Mouse (Mus musculus) olfactory bulb, adult 2 months (tissue): Measurements from ENCODE around the gene Pex11a. TPM values are rescaled to one million over a fixed set of nuclear protein-coding genes. Genes with fewer than 3 reads are reported as not detected.

ENCODE experiments used
- H3K27ac ChIP-seq: fragments of 200-500 bp; 2 replicates; pipeline ENCODE4 v1.5.1; 2012; ENCODE audit warnings: low read depth, low read length; ENCODE audit not compliant: insufficient read depth
- H3K4me1 ChIP-seq: fragments of 200-500 bp; 2 replicates; pipeline ENCODE4 v1.6.1; 2012; ENCODE audit warnings: low read length; ENCODE audit not compliant: control insufficient read depth, insufficient read depth
- H3K4me3 ChIP-seq: fragments of 200-500 bp; 2 replicates; pipeline ENCODE4 v1.5.1; 2012; ENCODE audit warnings: mild to moderate bottlenecking, low read depth, low read length, moderate library complexity; ENCODE audit not compliant: insufficient read depth
- CTCF ChIP-seq: fragments of 200-500 bp; IDR thresholded peaks from 2 replicates; pipeline ENCODE4 v1.5.1; 2012; ENCODE audit warnings: low read depth, mild to moderate bottlenecking, low read length, moderate library complexity; ENCODE audit not compliant: insufficient read depth
- POLR2A ChIP-seq: fragments of 200-500 bp; IDR thresholded peaks from 2 replicates; pipeline ENCODE4 v1.6.1; 2012; ENCODE audit warnings: mild to moderate bottlenecking, low read depth, low read length, moderate library complexity; ENCODE audit not compliant: insufficient read depth
- WGBS: fragments of 180-500 bp; shearing (Covaris S2); methylation state at CpG from one replicate; pipeline ENCODE4 v1.1.7; 2018; 5-methylcytosine and 5-hydroxymethylcytosine counted together
- polyA plus RNA-seq: library from polyadenylated mRNA; stranded (reverse); fragments of >200 nt; gene quantifications from 2 replicates; pipeline ENCODE4 v1.2.4, GENCODE M21; 2012; ENCODE audit warnings: low replicate concordance; ENCODE audit not compliant: missing spikeins, insufficient read depth, insufficient read length

Gene Pex11a
- polyA plus RNA-seq, 1 experiment, result not detected

DNA sequence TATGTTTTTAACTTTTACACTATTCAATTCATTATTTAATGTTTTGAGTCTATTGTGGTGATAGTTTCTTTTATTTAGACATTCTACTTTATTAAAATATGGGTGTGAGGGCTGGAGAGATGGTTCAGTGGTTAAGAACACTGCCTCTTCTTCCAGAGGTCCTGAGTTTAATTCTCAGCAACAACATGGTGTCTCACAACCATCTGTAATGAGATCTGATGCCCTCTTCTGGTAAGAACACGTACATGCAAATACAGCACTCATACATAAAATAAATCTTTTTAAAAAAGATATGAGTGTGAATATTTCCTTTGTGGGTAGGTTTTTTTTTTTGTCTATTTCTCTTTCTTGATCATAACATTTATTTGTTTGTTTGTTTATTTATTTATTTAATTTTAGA, 23.1 kb upstream of the Pex11a start:
- 58% methylated on average over 1 of the region's 1 CpGs for whole genome bisulfite sequencing
- Histone ChIP-seq H3K4me3 (no peak overlapping the region), H3K27ac (no peak overlapping the region), H3K4me1 (no peaks in the 10 kb centered on the region)
- TF ChIP-seq POLR2A, result no peak
- no peak for TF ChIP-seq CTCF

DNA sequence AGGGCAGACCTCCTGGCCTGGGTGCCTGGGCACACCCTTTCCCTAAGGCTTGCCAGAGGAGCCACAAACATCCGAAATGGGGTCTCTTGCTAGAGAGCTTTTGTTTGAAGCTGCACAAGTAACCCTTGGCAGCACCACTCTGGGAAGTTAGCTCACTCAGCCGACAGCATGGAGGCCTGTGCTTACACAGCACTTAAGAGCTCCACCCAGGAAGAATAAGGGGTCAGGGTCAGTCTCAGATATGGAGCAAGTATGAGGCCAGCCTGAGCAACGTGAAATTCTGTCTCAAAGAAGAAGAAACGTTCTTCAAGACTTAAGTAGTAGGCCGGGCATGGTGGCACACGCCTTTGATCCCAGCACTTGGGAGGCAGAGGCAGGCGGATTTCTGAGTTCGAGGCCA, 19.2 kb upstream of the Pex11a start:
- H3K4me3 ChIP-seq, result no peak overlapping the region
- no peaks in the 10 kb centered on the region for H3K4me1 ChIP-seq
- 81% methylated on average over 8 of the region's 8 CpGs for WGBS
- TF ChIP-seq POLR2A (no peak), CTCF (no peak)
- H3K27ac ChIP-seq, result no peak overlapping the region

DNA sequence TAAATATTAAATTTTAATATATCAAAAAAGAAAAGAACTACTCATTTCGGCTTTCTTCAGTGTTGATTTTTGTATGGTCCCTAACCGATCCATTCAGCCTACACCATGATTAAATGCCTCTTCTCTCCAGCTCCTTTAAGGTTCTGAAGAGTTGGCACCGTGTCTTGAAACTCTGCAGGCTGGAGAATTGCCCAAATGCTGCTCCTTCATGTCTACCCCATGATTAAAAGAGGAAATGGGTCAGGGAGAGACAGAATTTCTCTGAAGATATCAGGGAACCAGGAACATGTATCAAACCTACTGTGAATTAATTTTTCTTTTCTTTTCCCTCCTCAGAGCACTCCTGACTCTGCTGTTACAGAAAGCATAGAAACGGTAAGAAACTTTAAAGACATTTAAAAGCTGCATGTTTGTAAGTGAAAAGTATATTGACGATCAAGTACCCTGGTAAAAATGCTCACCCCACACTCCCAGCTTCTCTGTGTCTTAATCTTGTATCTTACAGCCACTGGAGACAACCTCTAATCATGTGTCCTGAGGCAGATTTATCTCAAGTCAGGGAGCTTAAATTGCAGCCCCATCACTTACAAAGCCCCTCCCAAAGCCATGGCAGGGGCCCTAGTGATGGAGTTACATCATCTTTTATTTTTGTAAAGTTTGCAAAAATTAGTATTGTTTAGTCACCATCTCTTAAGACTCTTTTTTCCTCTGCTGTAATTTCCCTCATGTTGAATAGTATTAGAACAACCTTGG, 18.4 kb upstream of the Pex11a start:
- 34% methylated on average over 5 of the region's 5 CpGs for WGBS
- Histone ChIP-seq H3K4me3 (no peak overlapping the region), H3K27ac (no peak overlapping the region), H3K4me1 (no peaks in the 10 kb centered on the region)
- no peak for TF ChIP-seq CTCF
- TF ChIP-seq POLR2A, result no peak

DNA sequence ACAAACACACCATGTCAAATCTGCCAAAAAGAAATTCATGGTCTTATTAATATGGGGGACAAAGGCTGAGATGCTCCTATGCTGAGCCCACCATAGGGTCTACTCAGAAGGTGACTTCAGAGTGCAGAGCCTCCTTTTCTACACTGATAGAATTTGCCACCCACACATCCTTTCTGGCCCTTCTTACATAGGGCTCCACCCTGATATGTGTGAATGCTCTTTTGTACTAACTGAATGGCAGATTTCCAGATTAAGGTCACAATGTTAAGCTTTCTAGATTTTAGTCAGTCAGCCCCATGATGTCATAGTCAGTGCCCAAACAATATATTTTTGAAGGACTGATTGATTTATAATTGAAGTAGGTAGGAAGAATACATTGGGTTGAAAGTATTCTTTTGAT, 16.8 kb upstream of the Pex11a start:
- H3K4me1 ChIP-seq, result no peaks in the 10 kb centered on the region
- H3K27ac ChIP-seq, result no peak overlapping the region
- no peak overlapping the region for H3K4me3 ChIP-seq
- TF ChIP-seq CTCF (no peak), POLR2A (no peak)

DNA sequence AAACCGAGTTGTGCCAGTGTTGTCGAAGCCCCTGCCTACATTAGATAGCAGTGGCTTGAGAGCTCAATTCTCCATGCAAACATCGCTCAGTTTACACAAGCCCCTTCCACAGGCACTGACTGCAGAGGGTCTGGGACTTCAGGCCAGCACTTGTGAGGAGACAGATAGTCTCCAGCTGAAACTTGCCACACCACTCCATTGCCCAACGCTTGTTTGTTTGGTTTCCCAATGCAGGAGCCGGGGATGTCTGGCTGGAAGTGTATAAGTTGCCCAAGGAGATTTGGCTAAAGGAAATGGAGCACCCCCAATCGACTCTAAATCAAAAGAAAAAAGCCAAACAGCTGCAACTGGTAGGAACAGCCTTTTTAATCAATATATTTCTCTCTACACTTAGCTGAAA, 15.2 kb upstream of the Pex11a start:
- Histone ChIP-seq H3K27ac (no peak overlapping the region), H3K4me3 (no peak overlapping the region), H3K4me1 (no peaks in the 10 kb centered on the region)
- 85% methylated on average over 6 of the region's 6 CpGs for WGBS
- TF ChIP-seq POLR2A (no peak), CTCF (no peak)

DNA sequence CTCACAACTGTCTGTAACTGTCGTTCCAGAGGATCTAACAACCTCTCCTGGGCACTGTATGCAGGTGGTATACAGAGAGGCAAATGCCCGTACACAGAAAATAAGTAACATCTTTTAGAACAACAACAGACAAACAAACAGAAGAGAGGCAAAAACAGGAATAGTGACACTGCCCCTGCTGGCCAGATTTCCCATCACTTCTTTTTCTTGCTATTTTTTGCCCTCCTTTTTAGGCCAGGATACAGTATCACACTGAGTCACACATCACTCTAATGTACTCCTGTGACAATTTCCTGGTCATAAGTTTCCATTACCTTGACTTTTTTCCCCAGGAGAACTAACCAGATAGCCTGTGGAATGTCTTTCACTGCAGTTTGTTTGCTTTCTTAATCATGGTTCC, 13.4 kb upstream of the Pex11a start:
- TF ChIP-seq CTCF (no peak), POLR2A (no peak)
- Histone ChIP-seq H3K4me1 (no peaks in the 10 kb centered on the region), H3K27ac (no peak overlapping the region), H3K4me3 (no peak overlapping the region)
- WGBS, result 46% methylated on average over 2 of the region's 2 CpGs

DNA sequence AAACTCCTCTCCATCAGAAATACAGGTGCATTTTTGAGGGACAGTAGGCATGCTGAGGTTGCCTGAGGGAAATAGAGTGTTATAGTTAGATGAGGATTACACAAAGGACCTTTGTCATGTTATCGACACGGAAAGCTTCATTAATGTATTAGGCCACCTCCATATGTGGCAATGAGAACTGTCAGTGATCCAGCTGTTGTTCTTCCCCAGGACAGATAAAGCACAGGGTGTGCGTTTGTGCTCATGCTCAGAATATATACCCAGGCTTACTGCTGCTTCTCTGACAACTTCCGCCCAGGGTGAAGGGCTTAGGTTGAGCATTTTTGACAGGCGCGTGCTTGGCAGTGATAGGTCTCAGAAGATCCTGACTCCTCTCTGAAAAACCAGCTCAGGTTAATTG, 6.6 kb upstream of the Pex11a start:
- WGBS, result 88% methylated on average over 6 of the region's 6 CpGs
- TF ChIP-seq POLR2A (no peak), CTCF (no peak)
- no peaks in the 10 kb centered on the region for H3K4me1 ChIP-seq
- H3K27ac ChIP-seq, result no peak overlapping the region
- H3K4me3 ChIP-seq, result no peak overlapping the region

DNA sequence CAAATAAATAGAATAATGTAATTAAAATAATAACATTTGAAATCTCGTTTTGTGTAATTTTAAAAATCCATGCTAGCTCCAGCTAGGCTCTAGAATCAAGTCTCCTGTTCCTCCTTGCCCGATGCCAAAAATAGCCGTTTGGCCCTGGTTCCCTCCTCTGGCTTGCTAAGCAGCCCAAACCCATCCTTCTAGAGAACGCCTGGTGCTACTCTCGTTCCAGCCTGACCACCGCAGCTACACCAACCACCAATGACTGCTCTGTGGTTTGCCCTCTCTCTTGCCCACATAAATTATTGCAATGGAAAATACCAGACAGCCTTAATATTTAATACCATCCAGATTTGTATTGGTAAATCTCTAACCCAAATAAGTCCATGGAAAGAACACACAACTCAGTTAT, 4.7 kb upstream of the Pex11a start:
- TF ChIP-seq CTCF (no peak), POLR2A (no peak)
- H3K4me1 ChIP-seq, result 0 out of 2 replicates have a peak, but pooled peaks cover 2% of the 10 kb centered on the region
- 79% methylated on average over 6 of the region's 6 CpGs for WGBS

DNA sequence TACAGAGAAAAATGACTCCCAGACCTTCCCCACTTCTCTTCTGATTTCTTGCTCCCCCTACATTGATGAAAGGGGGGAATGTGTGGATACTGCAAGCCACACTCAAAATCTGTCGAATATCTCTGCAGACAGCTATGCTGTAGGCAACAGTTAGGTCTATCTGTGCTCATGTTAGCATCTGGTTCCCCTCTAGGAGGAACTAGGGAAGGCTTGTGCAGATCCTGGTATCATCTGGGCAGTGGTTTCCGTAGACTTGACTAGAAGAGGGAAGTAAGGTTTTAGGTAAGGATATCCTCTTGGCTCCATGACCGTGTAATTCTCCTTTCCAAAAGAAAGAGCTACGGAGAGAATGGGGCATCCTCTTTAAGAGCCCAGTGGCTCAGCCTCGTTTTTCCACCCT, 1.7 kb upstream of the Pex11a start:
- no peak for TF ChIP-seq POLR2A
- no peak for TF ChIP-seq CTCF
- 0 out of 2 replicates have a peak, but pooled peaks cover 2% of the 10 kb centered on the region for H3K4me1 ChIP-seq
- 82% methylated on average over 5 of the region's 5 CpGs for WGBS
- no peak overlapping the region for H3K27ac ChIP-seq
- H3K4me3 ChIP-seq, result no peak overlapping the region

More for the DNA sequence above, 4.7 kb upstream of the Pex11a start:
- Histone ChIP-seq H3K4me3 (no peak overlapping the region), H3K27ac (no peak overlapping the region)
